Mouse (Mus musculus): ENCODE data around the gene Cfap54.
A peak's percentile ranks its signal among the peaks of the same experiment; 100 is the strongest.

Cfap54 gene

DNA sequence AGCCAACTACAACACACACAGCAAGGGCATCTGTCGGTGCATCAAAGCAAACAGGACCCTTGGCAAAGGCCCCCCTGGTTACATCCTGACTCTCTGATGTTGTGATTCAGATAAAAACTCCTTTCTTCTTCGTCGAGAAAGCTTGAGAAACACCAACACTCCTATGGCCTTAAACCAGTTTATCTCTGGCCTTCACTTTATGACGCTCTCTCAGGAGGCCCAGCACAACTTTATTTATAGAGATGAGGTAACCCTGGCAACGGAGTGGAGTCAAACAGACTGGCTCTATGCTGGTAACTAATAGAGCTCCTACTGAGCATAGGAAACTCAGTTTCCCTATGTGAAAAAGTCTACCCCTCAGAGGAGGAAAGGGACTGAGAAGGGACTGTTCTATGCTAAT is 146.9 kb downstream of the Cfap54 start:
- no peak for DNase-seq

DNA sequence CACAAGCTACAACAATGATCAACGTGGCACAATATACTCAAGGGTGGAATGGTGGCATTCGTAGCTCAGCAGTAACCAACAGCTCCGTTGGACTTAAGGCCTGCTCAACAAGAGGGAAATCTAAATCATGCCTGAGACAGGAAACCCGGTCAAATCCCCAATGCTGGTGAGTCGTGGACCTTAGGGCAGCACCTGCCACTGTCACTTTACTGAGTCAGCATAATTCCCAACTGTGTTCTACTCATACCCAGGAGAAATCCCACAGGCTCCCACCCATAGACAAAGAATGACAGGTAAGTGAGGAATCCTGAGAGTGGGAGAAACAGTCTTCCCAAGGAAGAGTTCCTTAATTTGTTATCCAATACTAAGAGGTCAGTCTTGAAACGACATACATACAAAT is 147.8 kb downstream of the Cfap54 start:
- DNase-seq, result no peak

DNA sequence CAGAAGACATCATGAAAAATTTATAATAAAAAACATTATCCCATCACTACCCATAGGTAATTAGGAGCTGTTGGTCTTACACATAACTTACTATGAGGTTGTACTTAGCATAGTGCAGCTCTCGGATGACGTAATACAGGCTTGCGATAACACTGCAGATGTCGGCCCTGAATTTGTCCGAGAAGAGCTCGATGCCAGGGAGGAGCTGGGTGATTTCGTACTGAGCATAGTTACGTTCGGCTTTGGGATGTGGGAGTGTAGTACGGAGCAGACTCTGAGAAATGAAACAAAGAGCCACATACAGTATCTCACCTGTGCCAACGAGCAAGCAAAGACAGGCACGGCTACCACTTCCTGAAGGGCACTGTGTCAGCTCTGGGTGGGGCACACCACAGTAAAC is 149.0 kb downstream of the Cfap54 start:
- DNase-seq, result peak; percentile 13

DNA sequence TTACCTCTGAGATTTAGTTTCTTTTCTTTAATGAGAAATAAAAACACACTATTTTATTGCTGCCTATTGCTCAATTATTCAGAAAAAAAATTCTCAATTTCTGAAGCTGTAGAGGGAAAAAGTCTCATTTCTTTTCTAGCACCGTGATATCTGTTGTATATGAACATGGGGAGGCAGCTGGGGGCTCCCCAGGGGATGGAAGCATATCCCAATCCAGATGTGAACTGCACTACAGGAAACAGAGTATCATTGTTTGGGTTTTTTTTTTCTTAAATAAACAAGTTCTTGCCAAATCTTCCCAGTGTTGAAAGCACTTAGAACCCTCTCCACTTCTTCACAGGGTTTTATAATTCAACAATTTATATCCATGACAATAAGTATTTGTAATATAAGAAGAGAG is 151.4 kb downstream of the Cfap54 start:
- DNase-seq, result no peak

DNA sequence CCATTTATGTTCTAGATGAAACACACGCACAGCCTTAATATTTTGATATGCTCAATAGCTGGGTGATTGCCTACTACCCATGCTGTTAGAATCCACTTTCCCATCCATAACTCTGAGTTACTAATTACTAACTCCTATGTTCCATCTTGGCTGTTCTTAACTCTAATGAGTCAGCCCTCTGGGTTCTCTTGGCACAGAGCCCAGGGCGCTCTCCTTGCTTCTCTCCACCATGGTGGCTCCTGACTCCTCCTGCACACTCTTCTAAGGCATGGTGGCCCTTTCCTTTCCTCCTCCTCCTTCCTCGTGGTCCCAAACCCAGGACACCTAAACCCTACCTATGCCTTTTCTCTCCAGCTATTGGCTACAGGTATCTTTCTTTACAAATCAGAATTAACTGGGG is 153.2 kb downstream of the Cfap54 start:
- DNase-seq, result no peak

DNA sequence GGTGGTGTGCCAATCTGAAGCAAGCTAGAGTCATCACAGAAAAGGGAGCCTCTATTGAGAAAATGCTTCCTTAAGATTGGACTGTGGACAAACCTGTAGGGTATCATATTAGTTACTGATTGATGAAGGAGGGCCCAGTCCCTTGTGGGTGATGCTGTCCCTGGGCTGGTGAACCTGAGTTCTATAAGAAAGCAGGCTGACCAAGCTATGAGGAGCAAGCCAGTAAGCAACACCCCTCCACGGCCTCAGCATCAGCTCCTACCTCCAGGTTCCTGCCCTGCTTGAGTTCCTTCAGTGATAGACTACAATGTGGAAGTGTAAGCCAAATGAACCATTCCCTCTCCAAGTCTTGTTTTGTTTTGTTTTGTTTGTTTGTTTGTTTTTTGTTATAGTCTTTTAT is 162.9 kb downstream of the Cfap54 start:
- DNase-seq, result no peak

DNA sequence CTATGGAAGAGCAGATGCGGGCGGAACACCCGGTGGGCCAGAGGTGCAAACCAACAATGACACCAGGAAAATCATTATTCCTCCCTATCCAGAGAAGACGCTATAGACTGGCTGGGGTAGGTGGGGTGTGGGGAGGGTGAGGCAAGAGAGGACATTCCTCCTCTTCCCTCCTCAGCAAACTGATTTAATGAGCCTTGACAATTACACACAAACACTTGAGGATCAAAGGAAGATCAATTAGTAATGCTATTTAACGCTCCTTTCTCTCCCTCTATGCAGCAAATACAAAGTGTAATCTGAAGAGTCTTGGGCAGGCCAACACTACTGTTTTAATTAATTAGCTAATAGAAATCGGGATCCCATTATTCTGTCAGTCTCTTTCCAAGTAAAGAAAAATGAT is 174.2 kb downstream of the Cfap54 start:
- no peak for DNase-seq

DNA sequence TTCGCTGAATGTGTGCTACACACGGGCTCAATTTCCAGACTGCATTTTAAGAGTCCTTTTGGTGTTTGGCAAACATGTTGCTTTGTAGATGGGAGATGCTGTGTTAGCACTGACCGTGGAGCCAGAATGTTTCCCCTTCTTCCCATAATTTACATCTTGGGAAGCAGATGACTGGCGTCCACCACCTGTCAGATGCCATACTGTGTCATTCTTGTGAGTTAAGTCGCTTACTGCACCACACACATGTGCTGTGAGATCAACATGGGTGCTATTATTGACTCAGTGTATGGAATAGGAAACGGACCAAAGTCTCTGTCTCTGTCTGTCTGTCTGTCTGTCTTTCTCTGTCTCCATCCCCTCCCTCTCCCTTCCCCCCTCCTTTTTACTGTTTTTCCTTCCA is 193.0 kb downstream of the Cfap54 start:
- no peak for DNase-seq

DNA sequence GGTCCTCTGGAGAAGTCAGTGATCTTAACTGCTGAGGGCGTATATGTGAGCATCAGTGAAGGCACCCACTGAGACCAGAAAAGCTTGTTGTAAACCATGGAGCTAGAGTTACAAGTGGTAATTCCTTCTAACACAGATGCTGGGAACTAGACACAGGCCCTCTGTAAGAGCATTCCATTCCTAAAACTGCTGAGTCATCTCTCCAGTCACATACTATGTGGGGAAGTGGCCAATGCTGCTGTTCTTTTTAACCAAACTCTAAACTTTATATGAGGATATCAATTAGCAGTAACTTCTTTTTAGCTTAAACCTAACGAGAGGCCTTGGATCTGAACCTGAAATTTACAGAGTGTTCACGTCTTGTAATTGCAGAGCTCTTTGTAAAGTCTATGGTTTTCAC is 203.4 kb downstream of the Cfap54 start:
- DNase-seq, result no peak

DNA sequence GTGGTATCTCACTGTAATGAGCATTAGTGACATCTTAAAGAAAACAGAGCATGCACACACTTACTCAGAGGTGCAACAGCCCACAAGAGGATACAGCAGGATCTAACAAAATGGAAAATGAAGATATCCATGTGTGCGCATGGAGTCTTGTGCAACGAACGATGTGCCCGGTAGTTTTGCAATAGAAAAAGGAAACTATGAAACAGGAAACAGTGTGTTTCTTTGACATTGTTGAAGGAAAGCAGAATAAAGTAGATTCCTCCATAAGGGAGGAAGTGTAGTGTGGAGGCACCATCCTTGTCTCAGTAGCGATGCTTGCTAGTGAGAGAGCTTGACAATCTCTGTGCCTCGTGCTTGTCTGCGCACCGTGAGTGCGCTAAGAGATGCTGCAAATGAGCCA is 240.4 kb downstream of the Cfap54 start:
- DNase-seq, result no peak

DNA sequence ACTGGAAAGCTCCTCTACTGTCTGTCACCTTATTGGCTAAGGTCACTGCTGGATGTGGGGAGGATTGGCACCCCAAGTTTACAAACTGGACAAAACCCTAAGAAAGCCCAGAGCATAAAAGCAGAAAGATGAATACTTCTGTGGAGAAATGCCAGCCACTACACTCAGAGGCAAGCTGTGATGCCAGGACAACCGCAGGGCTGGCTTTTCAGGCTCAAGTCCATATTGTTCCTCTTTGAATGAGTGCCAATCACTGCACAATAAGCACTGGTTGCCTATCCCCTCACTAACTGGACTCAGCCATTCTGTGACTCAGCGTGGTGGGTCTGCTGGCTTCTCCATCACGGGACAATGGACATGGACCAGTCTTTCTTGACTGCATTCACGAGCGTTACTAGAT is 243.8 kb downstream of the Cfap54 start:
- DNase-seq, result no peak

DNA sequence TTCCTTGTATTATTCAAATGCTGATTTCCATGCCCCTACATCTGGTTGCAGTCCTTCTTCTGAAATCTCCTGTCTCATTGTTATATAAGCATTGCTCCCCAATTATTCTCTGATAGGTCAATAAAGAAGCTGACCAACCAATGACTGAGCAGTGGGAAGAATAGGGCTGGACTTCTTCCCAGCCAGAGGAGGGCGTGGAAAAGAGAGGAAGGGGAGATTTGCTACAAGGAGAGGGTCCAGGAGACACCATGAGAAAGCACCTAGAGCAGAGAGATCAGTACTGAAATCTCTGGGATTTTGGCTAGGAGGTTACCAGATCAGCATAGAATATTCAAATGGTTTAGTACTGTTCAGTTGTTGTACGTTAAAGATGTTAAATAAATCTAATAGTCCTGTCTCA is 244.4 kb downstream of the Cfap54 start:
- no peak for DNase-seq

DNA sequence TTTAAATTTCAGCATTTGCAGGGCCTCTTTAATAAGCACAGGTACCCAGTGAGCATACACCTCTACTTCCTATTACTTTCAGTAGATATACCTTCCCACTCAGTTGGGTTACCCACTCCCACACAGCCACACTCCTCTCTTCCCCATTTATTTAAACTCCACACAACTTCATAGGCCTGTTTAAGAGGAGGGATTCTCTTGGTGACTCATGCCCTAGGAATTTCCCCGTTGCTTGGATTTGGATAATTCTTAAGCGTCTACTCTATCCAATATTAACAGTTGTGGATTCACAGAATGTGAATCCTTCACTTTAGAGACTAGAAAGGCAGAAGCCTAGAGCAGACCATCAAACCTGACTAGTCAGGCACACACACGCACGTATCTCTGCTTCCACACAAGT is 259.9 kb downstream of the Cfap54 start:
- DNase-seq, result no peak

DNA sequence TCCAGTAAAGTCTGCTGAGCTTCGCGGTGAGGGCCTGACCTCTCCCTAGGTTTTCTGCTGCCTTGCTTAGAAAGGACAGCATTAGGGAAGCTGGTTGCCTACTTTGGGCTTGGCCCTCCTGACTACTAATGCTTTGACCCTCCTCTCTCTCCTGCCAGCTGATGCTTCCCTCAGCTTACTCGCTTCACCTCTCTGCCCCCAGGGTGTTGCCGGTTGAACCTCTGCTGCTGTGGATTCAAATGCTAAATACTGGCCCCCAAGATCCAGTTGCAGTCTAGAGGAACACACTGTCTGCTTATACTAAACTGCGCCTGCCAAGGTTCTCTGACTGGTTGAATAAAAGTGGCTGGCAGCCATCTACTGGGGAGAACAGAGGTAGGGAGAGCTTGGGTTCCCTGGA is 263.2 kb downstream of the Cfap54 start:
- DNase-seq, result no peak

DNA sequence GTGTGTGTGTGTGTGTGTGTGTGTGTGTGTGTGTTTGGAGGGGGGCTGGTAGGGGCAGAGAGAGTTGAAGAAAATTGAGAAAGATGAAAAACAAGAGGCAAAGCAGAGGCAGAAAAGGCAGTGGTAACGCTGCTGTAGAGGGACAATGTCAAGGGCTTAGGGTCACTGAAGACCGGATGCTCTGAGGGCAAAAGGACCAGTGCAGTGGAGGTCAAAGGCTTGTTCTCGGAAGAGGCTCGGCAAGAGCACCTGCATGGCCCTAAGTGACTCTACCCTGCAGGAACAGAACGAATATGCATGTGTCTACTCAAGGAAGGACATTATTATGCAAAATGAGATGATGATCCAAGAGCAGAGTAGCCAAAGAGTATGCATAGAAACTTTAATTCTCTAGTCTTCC is 264.5 kb downstream of the Cfap54 start:
- DNase-seq, result no peak

DNA sequence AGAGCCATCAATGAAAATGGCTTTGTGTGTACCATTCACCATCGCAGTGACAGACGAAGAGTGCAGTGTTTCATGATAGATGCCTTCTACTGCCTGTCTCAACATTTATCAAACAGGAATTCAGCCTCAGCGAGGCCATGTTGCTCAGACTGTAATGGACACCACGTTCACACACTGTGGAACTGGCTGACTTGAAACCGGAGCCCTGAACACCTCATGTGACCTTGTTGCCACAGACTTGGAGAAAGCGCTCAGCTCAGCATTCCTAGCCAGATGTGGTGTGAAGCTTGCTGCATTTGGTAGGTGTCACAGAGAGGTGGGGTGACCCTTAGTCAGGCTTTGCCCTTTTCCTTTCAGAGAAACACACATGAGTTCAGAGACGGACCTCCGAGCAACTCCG is 270.5 kb downstream of the Cfap54 start:
- DNase-seq, result no peak

DNA sequence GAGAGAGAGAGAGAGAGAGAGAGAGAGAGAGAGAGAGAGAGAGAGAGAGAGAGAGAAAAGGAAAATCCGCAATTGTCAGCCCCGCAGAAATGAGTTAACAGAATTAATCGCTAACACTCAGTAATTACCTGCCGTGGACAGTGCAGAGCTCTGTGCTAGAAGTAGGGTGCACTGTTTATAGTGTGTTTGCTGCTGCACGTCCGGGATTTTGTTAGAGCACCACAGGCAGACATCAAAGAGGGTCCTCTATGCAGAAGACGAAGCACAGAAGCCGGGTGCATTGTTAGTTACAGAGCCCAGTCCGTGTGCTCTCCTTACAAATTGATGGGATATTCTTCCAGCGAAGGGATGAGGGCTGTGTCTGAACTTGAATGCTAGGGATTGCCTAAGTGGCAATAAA is 289.5 kb downstream of the Cfap54 start:
- no peak for DNase-seq

DNA sequence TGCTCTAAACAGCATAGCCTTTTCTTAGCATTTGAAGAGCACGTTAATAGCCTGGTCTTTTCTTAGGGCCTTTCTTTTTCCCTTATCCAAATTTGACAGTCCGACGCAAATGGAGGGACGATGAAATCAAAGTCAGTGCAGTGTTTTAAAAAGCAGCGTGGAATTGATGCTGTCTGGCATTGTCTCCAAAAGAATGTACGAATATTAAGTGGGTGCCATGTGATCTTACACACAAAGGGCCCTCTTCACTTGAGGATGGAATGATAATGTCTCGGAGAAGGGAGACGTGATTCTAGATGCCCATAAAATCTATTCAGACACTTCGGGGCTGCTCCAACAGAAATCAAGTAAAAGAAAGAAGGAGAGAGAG is 289.9 kb downstream of the Cfap54 start:
- no peak for DNase-seq

DNA sequence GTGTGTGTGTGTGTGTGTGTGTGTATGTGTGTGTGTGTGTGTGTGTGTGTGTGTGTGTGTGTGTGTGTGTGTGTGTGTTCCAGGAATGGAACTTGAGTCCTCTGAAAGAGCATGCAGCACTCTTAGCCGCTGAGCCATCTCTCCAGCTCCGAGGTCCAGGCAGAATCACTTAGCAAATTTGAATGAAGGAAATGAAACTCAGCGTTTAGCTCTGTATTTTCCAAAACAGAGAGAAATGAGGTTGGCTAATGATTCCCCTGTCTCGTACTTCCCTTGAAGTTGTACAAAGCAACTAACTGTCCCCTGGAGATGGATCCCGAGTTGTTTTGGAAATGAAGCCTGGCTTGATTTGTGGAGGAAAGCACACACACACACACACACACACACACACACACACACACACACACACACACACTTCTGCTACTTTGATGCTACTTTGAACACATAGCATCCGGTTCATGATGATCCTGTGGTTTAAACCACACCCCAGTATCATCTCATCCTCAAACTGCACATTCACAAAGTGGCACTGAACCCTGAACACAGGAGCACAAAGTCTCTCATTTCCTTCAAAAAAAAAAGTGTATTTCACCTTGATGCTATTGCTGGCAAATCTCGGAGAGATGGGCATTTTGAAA is 290.4 kb downstream of the Cfap54 start:
- DNase-seq, result no peak

DNA sequence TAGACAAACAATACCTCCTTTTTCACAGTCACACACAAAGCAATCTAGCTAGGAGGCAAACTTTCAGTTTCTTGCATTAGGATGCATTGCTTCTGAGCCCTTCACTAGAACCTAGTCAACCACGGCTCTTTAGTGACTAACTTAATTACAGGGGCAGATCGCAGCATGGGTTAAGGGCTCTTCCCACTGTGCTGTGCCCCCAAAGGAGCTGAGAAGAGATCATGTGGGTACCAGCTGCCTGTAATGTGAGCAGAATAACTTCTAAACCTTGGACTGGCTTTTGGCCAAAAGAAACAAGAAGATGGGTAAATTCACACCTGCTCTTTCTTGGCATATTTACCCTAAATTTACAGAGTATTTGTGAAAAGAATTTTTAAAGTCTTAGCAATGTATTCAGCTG is 291.2 kb downstream of the Cfap54 start:
- DNase-seq, result no peak

DNA sequence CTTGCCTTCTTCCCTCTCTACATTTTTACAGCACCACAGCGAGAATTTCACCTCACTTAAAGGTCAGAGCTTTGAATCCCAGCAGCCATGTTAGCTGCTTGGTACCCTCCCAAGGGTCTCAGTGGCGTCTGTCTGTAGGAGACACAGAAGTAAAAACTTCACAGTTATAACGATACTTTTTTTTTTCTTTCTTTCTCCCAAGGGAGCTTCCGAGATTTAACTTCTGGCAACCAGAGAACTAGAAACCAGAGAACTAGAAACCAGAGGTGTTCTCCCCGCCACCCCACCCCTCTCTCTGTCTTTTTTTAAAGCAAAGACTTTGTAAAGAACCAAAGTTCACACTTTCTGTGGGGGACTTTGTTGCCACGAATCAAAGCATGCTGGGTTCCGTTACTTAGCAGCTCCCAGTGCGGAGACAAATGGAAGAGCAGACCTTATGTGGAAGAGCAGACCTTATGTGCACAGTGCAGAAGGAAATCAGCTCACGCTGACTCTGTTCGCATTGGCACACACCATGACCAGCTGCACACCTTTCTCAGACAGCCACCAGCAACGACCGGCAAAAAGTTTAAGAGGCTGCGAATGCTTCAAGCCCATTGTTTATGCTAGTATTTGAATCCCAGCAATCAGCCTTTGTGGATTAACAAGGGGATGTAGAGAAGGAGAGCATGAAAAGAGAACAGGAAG is 292.9 kb downstream of the Cfap54 start:
- no peak for DNase-seq

DNA sequence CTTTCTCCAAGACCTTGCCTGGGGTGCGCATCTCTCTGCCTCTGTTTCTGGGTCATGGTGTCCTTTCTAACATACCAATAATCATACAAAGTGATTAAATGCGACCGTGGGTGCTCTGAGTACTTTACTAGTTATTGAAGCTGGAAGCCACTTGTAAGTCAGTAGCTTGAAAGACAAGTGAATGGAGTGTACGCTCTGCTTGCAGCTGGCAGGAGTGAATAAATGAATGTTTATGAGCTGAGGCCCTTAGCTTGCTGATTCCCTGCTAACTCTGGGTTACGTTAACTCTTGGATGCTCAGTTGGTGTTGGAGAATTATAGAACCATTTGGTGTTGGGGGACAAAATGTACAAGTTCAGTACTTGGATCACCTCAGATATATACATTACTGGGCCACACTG is 298.7 kb downstream of the Cfap54 start:
- DNase-seq, result no peak

DNA sequence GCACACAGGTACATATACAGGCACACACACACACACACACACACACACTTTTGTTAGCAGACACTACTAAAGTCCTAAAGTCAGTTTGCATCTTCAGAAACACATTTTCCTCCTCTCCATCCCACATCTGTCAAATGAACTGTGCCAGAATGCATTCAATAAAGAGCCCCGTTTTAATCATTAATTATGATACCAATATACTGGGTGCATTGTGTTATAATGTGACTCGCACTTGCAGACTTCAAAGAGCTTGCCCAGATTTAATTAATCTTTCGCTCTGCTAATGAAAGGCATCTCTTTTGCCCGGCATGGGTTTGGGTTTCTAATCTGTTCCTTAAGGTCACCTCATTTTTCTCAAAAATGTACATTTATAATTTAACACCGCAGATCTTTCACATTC is 327.1 kb downstream of the Cfap54 start:
- no peak for DNase-seq

DNA sequence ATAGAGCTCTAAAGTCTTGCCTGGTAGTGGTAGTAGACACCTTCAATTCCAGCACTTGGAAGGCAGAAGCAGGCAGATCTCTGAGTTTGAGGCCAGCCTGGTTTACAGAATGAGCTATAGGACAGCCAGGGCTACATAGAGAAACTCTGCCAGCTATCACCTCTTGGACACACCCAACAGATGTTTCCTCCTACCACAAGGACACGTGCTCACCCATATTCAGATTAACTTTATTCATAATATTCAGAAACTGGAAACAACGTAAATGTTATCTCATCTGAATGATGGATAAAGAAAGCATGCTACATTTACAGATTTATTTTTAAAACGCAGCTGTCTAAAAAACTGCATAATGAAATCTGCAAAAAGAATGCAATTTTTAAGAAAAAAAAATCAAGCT is 351.1 kb downstream of the Cfap54 start:
- DNase-seq, result no peak

DNA sequence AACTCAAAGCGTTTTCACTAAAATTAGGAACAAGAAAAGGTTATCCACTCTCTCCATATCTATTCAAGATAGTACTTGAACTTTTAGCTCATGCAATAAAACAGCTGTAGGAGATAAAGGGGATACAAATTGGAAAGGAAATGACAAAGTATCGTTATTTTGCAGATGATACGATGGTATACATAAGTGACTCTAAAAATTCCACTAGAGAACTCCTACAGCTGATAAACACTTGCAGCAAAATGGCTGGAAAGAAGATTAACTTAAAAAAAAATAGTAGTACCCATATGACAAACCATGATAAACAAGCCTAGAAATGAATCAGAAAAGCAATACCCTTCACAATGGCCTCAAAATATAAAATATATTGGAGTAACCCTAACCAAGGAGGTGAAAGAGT is 352.7 kb downstream of the Cfap54 start:
- DNase-seq, result no peak
